Mouse (Mus musculus) limb, embryonic 15.5 days (tissue): Measurements from ENCODE around the gene Olfr186. TPM values are rescaled to one million over a fixed set of nuclear protein-coding genes. Genes with fewer than 3 reads are reported as not detected.

Experiments
- polyA plus RNA-seq: library from polyadenylated mRNA; unstranded; fragments of >200 nt; fragmentation: Nextera tagmentation; extraction: Ambion mirVana; gene quantifications from 2 replicates; pipeline ENCODE4 v1.2.1, GENCODE M21; 2015

Gene Olfr186
- polyA plus RNA-seq, 1 experiment from 2014 or later, result not detected

Other genes with a start within 250 kb of the Olfr186 start
- gene Olfr173, start 230.0 kb downstream of the Olfr186 start, polyA plus RNA-seq, result not detected in 2 replicates
- gene Olfr175-ps1, start 203.5 kb downstream of the Olfr186 start, polyA plus RNA-seq, result not detected in 2 replicates
- not detected in 2 replicates for gene Olfr177, start 155.5 kb downstream of the Olfr186 start, polyA plus RNA-seq
- not detected in 2 replicates for gene Olfr178, start 138.2 kb downstream of the Olfr186 start, polyA plus RNA-seq
- not detected in 2 replicates for gene Olfr181, start 101.5 kb downstream of the Olfr186 start, polyA plus RNA-seq
- gene Olfr180, start 100.9 kb downstream of the Olfr186 start, polyA plus RNA-seq, result not detected in 2 replicates
- not detected in 2 replicates for gene Olfr183, start 34.9 kb downstream of the Olfr186 start, polyA plus RNA-seq
- gene Olfr187, start 9.5 kb upstream of the Olfr186 start, polyA plus RNA-seq, result not detected in 2 replicates
- gene Olfr190, start 47.7 kb upstream of the Olfr186 start, polyA plus RNA-seq, result not detected in 2 replicates
- not detected in 2 replicates for gene Olfr191, start 59.5 kb upstream of the Olfr186 start, polyA plus RNA-seq
- not detected in 2 replicates for gene Olfr193, start 81.6 kb upstream of the Olfr186 start, polyA plus RNA-seq
- gene Olfr194, start 90.8 kb upstream of the Olfr186 start, polyA plus RNA-seq, result not detected in 2 replicates
- gene Olfr195, start 116.8 kb upstream of the Olfr186 start, polyA plus RNA-seq, result not detected in 2 replicates
- gene Olfr196, start 140.2 kb upstream of the Olfr186 start, polyA plus RNA-seq, result not detected in 2 replicates
- gene Olfr198, start 173.2 kb upstream of the Olfr186 start, polyA plus RNA-seq, result not detected in 2 replicates
- gene Olfr199, start 189.5 kb upstream of the Olfr186 start, polyA plus RNA-seq, result not detected in 2 replicates
- gene Olfr201, start 242.3 kb upstream of the Olfr186 start, polyA plus RNA-seq, result not detected in 2 replicates